Mouse (Mus musculus): ENCODE measurements around the gene Sertad4.

The Sertad4 gene

GRCm38 (mm10) chr1:192812758-192813157 is 42.8 kb downstream of the Sertad4 start:
- no peak for DNase-seq (ENCODE audit: extremely low read depth, low read depth)

GRCm38 (mm10) chr1:192812290-192812689 is 43.3 kb downstream of the Sertad4 start:
- no peak for DNase-seq (ENCODE audit: extremely low read depth, low read depth)

GRCm38 (mm10) chr1:192806168-192807157 is 49.1 kb downstream of the Sertad4 start:
- DNase-seq (ENCODE audit: extremely low read depth, low read depth), result no peak

- DNase-seq (ENCODE audit: extremely low read depth, low read depth), result no peak
Measured at GRCm38 (mm10) chr1:192800338-192800737, 55.2 kb downstream of the Sertad4 start.

- no peak for DNase-seq (ENCODE audit: extremely low read depth, low read depth)
Measured at GRCm38 (mm10) chr1:192799165-192799991, 56.2 kb downstream of the Sertad4 start.

- no peak for DNase-seq (ENCODE audit: extremely low read depth, low read depth)
Measured at GRCm38 (mm10) chr1:192798212-192799164, 57.1 kb downstream of the Sertad4 start.

GRCm38 (mm10) chr1:192797011-192797274 is 58.6 kb downstream of the Sertad4 start:
- no peak for DNase-seq (ENCODE audit: extremely low read depth, low read depth)

- DNase-seq (ENCODE audit: extremely low read depth, low read depth), result no peak
Measured at GRCm38 (mm10) chr1:192796201-192797010, 59.1 kb downstream of the Sertad4 start.

- DNase-seq (ENCODE audit: extremely low read depth, low read depth), result peak; percentile 41
Measured at GRCm38 (mm10) chr1:192794957-192795745, 60.4 kb downstream of the Sertad4 start.
